Mouse (Mus musculus) lung, embryonic 14.5 days (tissue): ENCODE measurements around the gene Ptger1. TPM values are rescaled to one million over a fixed set of nuclear protein-coding genes. Genes with fewer than 3 reads are reported as not detected.

ENCODE experiments used
- ATAC-seq: fragments of 200-750 bp; cut with Nextera tagmentation; 2 replicates; pipeline ENCODE4 v1.8.0; 2017; ENCODE audit warnings: mild to moderate bottlenecking, moderate TSS enrichment, moderate library complexity; ENCODE audit not compliant: insufficient read depth
- DNase-seq: peaks from one replicate; pipeline ENCODE4 v3.0.0-alpha.2; 2015
- H3K27ac ChIP-seq: fragments of 300-500 bp; sonication (generic); 2 replicates; pipeline ENCODE4 v1.5.1; 2014; ENCODE audit warnings: low read depth, mild to moderate bottlenecking, moderate library complexity
- H3K27me3 ChIP-seq: fragments of 300-500 bp; sonication (generic); 2 replicates; pipeline ENCODE4 v1.6.1; 2014; ENCODE audit warnings: low read length, control low read depth; ENCODE audit not compliant: insufficient read depth
- H3K36me3 ChIP-seq: fragments of 300-500 bp; sonication (generic); 2 replicates; pipeline ENCODE4 v1.6.1; 2014; ENCODE audit warnings: control low read depth; ENCODE audit not compliant: insufficient read depth
- H3K4me1 ChIP-seq: fragments of 300-500 bp; sonication (generic); 2 replicates; pipeline ENCODE4 v1.6.1; 2014; ENCODE audit warnings: antibody characterized with exemption, control low read depth; ENCODE audit not compliant: insufficient read depth
- H3K4me2 ChIP-seq: fragments of 300-500 bp; sonication (generic); 2 replicates; pipeline ENCODE4 v1.6.1; 2014; ENCODE audit warnings: mild to moderate bottlenecking
- H3K4me3 ChIP-seq: fragments of 300-500 bp; sonication (generic); 2 replicates; pipeline ENCODE4 v1.5.1; 2014; ENCODE audit warnings: low read depth, low read length
- H3K9ac ChIP-seq: fragments of 300-500 bp; sonication (generic); 2 replicates; pipeline ENCODE4 v1.6.1; 2014
- H3K9me3 ChIP-seq: fragments of 300-500 bp; sonication (generic); 2 replicates; pipeline ENCODE4 v1.6.1; 2016; ENCODE audit warnings: low read depth, low read length, control low read depth
- CTCF ChIP-seq: IDR thresholded peaks from 2 replicates; pipeline ENCODE4 v1.5.1; 2016; ENCODE audit warnings: antibody characterized with exemption, low read depth
- WGBS: fragments of 180-500 bp; shearing (Covaris S2); extraction: QIAGEN DNeasy Blood & Tissue Kit; methylation state at CpG from one replicate; pipeline ENCODE4 v1.1.7; 2014; 5-methylcytosine and 5-hydroxymethylcytosine counted together
- polyA plus RNA-seq: library from polyadenylated mRNA; unstranded; fragments of >200 nt; fragmentation: Nextera tagmentation; extraction: Ambion mirVana; gene quantifications from 2 replicates; pipeline ENCODE4 v1.2.1, GENCODE M21; 2014

Gene Ptger1
- polyA plus RNA-seq, 1 experiment from 2014 or later = 0.95 TPM

DNA sequence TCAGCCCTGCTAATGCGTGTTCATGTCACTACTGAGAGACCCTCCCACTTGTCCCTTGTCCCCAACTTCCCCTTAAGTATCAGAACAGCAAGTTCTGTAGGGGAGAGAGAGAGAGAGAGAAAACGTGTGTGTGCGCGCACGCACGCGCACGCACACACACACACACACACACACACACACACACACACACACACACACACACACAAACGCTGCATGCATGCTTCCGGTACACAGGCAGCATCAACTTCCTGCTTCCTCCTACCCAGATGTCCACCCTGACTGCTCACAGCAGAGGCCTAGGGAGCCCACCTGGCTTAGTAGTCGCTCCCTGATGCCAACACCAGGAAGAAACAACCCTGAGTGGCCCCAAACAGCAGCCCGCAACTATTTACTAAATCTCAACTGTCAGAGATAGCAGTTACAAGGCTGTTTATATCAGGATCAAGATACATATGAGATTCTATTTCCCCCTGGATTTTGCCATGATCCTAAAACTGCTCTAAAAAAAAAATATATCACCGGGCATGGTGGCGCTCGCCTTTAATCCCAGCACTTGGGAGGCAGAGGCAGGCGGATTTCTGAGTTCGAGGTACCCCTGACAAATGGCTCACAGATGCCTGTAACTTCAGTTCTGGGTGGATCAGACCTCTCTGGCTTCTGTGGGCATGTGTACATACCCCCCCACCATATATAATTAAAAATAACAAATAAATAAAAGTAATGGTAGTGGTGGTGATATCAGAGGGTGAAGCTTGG, 29.1 kb downstream of the Ptger1 start:
- no peaks in the 10 kb centered on the region for H3K9me3 ChIP-seq
- H3K4me1 ChIP-seq = peaks cover 11% of the 10 kb centered on the region; the same call in 1 of the 2 replicates
- no peak for TF ChIP-seq CTCF
- H3K4me3 ChIP-seq = no peak overlapping the region
- 73% methylated on average over 16 of the region's 17 CpGs for WGBS
- H3K27ac ChIP-seq = no peak overlapping the region
- no peak overlapping the region for H3K9ac ChIP-seq
- no peak overlapping the region for H3K4me2 ChIP-seq
- peaks cover 22% of the 10 kb centered on the region for H3K36me3 ChIP-seq
- no peaks in the 10 kb centered on the region for H3K27me3 ChIP-seq
- no peak for ATAC-seq
- no peak for DNase-seq

DNA sequence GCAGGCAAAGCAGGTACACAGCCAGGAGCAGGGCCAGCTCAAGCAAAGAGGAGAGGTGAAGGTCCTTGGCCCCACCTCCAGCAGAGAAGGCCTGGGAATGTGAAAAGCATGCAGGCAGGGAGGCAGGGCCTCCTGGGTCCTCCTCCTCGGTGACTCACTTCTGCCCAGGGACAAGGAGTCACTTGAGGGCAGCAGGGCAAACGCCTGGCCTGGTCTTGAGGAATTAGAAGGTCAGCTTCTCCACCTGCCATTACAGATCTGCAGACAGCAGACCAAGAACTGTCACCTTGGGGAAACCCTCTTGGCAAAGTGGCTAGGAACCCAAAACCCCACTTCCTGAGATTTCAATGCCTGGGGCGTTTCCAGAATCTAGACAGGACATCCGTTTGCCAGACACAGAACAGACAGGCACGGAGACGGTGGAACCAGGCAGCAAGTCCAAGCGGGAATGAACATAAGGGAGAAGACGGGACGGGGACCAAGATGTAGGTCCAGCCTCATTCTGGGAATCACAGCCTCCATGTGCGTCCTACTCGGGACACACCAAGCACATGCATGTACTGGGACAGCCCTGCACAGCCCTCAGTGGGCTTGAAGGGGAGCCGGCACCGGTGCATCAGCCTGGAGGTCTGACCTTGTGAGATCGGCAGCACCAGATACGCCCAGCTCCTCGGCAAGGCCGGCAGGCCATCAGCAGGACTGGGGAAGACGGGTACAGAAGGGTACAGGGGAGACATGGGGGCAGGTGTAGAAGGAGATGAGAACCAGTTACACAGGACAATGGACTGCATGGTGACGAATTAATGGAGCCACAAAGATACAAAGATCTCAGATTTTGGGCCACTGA, 31.1 kb downstream of the Ptger1 start:
- DNase-seq (peak; percentile 39), ATAC-seq (0 out of 2 replicates have a peak, but pooled peaks have one; percentile 0)
- H3K9me3 ChIP-seq = no peaks in the 10 kb centered on the region; the same call in 1 of the 2 replicates
- H3K36me3 ChIP-seq = peaks cover 1% of the 10 kb centered on the region
- H3K27ac ChIP-seq = peak overlapping the region; percentile 58; the same call in 1 of the 2 replicates
- peak overlapping the region; percentile 98 for H3K4me2 ChIP-seq
- WGBS = 46% methylated on average over 19 of the region's 19 CpGs
- peak overlapping the region; percentile 92 for H3K9ac ChIP-seq
- TF ChIP-seq CTCF = no peak
- peaks cover 11% of the 10 kb centered on the region; the same call in 1 of the 2 replicates for H3K4me1 ChIP-seq
- no peaks in the 10 kb centered on the region for H3K27me3 ChIP-seq
- peak overlapping the region; percentile 87 for H3K4me3 ChIP-seq

DNA sequence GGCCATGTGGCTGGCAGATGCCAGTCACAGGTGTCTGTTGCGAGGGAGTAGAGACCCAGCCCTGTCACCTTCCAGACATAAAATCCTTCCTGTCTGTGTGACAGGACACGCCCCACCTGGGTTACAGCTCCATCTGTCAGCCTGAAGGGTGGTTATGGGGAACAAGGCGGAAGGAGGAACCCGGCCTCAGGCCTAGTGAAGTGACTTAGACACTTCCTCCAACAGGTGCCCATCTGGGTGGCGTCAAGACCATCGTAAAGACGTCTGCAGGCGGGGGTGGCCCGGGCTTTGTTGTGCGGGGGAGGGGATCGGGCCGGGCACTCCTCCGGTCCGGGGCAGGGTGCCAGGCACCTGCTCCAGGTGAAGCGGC, 31.8 kb downstream of the Ptger1 start:
- H3K4me1 ChIP-seq = peaks cover 11% of the 10 kb centered on the region; the same call in 1 of the 2 replicates
- H3K27ac ChIP-seq = peak overlapping the region; percentile 87
- TF ChIP-seq CTCF = no peak
- H3K27me3 ChIP-seq = no peaks in the 10 kb centered on the region
- ATAC-seq (peak; percentile 3), DNase-seq (peak; percentile 37)
- H3K9ac ChIP-seq = peak overlapping the region; percentile 92
- H3K4me2 ChIP-seq = peak overlapping the region; percentile 98
- WGBS = 4% methylated on average over 15 of the region's 15 CpGs
- no peaks in the 10 kb centered on the region for H3K36me3 ChIP-seq
- peak overlapping the region; percentile 87 for H3K4me3 ChIP-seq
- H3K9me3 ChIP-seq = no peaks in the 10 kb centered on the region; the same call in 1 of the 2 replicates

DNA sequence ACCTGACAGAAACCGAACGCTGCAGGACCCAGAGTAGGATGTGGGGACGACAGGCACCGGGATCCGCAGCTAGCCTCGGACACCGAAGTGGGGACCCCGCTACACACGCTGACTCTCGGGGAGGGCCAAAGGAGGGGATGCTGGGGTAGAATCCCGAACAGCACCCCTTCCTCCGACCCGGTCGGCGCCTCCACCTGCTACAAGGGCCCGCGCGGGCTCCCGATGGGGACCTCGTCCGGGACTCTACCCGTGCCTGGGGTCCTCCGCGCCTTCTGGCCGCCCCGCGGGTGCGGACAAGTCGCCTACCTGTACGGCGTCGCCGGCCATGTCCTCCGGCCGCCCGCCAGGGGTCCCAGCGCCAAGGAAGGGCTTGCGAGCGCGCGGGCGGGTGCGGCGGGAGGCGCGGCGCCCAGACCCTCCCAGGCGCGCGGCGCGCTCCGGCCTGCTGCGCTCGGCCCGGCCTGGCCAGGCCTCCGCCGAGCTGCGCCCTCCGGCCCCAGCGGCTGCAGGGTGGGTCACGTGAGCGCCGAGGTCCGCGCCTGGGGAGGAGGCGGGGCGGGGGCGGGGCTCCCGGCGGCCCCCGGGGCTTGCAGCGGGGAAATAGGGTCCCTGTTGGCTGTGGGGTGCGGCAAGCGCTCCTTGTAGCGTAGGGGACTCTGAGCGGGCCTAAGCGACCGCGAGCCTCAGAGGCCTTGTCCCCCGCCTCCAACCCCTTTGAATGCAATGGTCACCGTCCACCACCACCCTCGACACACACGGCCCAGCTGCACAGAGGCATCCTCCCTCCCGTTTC, 32.4 kb downstream of the Ptger1 start, which contains the start of gene Pkn1:
Gene Pkn1, minus strand, starts transcription at position 519 of the 793 bp plus-strand sequence.
- DNase-seq (peak; percentile 90), ATAC-seq (peak; percentile 92)
- Histone ChIP-seq H3K36me3 (no peaks in the 10 kb centered on the region), H3K4me2 (peak within 1 kb of the TSS; percentile 98), H3K27ac (peak within 1 kb of the TSS; percentile 87), H3K9me3 (no peaks in the 10 kb centered on the region; the same call in 1 of the 2 replicates), H3K4me1 (peaks cover 11% of the 10 kb centered on the region; the same call in 1 of the 2 replicates), H3K4me3 (peak within 1 kb of the TSS; percentile 87), H3K9ac (peak within 1 kb of the TSS; percentile 92), H3K27me3 (no peaks in the 10 kb centered on the region)
- no peak for TF ChIP-seq CTCF
- WGBS = under 1% methylated on average over 77 of the region's 85 CpGs

DNA sequence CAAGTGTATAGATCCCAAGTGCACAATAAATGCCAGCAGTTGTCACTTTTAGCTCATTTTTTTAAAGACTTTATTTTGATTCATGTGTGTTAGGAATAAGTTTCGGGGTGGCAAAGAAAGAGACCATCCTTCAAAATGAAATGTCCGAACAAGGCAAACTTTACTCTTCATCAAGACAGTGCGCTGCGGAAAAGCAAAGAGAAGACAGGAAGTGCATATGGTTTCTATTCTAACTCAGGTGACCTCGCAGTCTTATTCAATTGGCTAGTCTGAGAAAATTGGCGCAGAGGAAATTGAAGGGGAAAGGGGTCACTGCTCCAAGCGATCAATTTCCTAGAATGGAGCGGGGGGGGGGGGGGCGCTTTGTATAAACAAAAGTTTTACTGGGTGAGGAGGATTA, 33.1 kb downstream of the Ptger1 start:
- H3K27me3 ChIP-seq = no peaks in the 10 kb centered on the region
- peak overlapping the region; percentile 92 for H3K9ac ChIP-seq
- H3K4me1 ChIP-seq = peaks cover 11% of the 10 kb centered on the region; the same call in 1 of the 2 replicates
- H3K36me3 ChIP-seq = no peaks in the 10 kb centered on the region
- ATAC-seq = no peak
- no peaks in the 10 kb centered on the region; the same call in 1 of the 2 replicates for H3K9me3 ChIP-seq
- DNase-seq = peak; percentile 51
- H3K4me3 ChIP-seq = peak overlapping the region; percentile 87
- TF ChIP-seq CTCF = no peak
- peak overlapping the region; percentile 98 for H3K4me2 ChIP-seq
- 17% methylated on average over 9 of the region's 9 CpGs for WGBS
- peak overlapping the region; percentile 87 for H3K27ac ChIP-seq

DNA sequence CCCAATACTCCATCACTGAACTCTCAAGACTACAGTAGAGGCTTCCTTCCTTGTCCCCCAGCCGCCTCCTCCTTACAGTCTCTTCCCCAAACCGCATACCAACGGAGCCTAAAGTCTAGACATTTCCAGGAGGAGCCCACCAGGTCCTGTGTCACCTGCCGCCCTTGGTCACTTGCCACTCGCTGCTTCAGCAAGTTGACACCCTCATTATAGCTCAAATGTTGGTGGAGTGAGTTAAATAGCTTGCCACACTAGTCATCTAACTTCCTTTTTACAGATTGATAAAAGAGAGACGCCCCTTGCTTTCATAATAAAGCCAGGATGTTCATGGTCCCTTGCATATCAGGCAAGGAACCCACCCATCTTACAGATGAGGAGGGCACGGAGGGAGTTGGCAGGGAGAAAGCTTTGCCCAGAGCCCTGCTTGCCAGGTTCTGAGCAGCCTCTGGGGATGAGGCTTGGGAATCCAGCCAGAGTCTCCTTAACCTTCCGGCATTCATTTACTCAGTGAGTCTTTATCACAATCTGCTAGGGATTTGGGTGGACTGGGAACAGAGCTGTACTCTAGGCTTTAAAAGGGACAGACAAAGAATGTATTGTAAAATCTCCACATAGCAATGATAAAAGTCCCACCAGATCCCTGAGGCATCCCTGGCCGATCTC, 34.1 kb downstream of the Ptger1 start:
- WGBS = 73% methylated on average over 9 of the region's 9 CpGs
- Histone ChIP-seq H3K4me2 (no peak overlapping the region; the same call in 1 of the 2 replicates), H3K4me3 (no peak overlapping the region), H3K4me1 (peaks cover 11% of the 10 kb centered on the region; the same call in 1 of the 2 replicates), H3K27ac (no peak overlapping the region), H3K9ac (no peak overlapping the region; the same call in 1 of the 2 replicates), H3K27me3 (no peaks in the 10 kb centered on the region), H3K36me3 (no peaks in the 10 kb centered on the region), H3K9me3 (no peaks in the 10 kb centered on the region; the same call in 1 of the 2 replicates)
- ATAC-seq (no peak), DNase-seq (no peak)
- no peak for TF ChIP-seq CTCF
